Mouse (Mus musculus) telencephalon, adult 2 months (tissue): ENCODE data around the gene Vmn2r42.
"Not testable (repeated sequence)": the region's sequence is repeated elsewhere in the genome, so short reads cannot be mapped to it uniquely, and the experiment has no call there.

ENCODE experiments used
- DNase-seq: peaks from one replicate; pipeline ENCODE4 v3.0.0-alpha.2; 2011; ENCODE audit warnings: low read depth, low spot score

Gene Vmn2r42

GRCm38 (mm10) chr7:8200220-8200619, at the start of gene Vmn2r42:
Gene Vmn2r42 (minus strand): TSS chr7:8200320.
- DNase-seq: not testable (repeated sequence)

GRCm38 (mm10) chr7:8161554-8161953, 38.6 kb downstream of the Vmn2r42 start, which contains the start of gene Vmn2r41:
Gene Vmn2r41 (minus strand): TSS chr7:8161654.
- DNase-seq: not testable (repeated sequence)
